Mouse (Mus musculus) cerebral cortex, adult 2 months (tissue): Measurements from ENCODE around the gene Ghdc.

ENCODE experiments used
- WGBS: fragments of 180-500 bp; shearing (Covaris S2); methylation state at CpG from one replicate; pipeline ENCODE4 v1.1.7; 2018; 5-methylcytosine and 5-hydroxymethylcytosine counted together

Ghdc gene

DNA sequence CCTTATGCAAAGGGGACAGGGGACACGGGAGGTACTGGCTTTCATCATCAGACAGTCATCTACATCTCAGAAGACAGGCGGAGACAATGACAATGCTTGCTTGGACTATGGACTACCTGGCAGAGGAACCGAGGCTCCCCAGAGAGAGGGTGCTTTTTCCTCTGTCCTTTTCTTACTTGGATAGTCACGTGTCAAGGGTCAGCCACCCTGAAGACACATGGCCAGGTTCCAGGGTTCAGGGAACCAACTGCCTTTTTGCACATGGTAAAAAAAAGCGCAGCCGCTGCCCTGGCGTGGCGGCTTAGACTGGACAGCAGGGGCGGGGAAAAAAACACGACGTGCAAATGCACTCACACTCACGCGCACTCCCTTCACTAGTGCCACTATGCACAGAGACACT, 11.8 kb upstream of the Ghdc start:
- WGBS: 91% methylated on average over 13 of the region's 13 CpGs

DNA sequence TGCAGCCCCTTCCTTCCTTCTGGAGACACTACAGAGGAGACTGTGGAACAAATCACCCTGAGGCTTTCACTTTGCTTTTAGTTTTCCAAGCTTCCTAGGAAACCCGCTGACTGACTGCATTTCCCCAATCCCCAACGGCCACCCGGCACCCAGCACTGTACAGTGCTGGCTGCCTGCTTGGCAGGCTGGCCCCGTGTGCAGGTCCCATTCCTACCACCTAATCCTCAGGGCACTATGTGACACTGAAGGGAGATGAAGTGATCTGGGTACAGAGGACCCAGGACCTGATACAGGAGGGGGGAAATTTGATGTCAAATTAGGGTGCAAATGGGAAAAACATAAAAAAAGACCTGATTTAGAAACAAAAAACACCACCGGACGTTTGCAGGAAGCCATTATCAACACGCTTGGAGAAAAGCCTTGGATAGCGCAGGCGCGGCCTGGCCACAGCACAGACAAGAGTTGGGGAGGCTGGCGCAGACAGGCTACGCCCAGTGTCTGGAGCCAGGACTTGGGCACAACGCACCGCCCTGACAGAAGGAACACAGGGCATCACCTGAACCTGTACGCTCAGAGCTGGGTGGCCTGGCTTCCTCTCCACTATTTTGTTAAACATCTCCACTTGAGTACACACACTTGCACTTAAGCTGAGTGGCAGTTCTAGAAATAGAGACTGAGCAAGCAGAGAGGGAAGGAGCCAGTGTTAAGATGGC, 11.2 kb upstream of the Ghdc start:
- 87% methylated on average over 15 of the region's 15 CpGs for WGBS

- WGBS: 87% methylated on average over 8 of the region's 8 CpGs
Observed at GRCm38 (mm10) chr11:100780247-100780646, 9.5 kb upstream of the Ghdc start.

DNA sequence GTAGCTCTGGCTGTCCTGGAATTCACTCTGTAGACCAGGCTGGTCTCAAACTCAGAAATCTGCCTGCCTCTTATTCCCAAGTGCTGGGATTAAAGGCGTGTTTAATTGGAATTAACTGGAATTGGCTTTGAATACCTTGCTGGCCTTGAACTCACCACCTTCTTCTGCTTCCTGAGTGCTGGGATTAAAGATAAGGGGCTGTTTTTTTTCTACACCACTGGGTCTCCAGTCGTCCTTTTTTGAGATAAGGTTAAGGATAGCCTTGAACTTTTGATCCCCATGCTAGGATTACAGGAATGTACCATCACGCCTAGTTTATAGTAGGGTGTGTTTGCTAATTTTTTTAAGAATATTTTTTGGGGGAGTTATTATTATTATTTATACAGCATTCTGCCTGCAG, 7.3 kb upstream of the Ghdc start:
- WGBS: 91% methylated on average over 3 of the region's 3 CpGs

- 78% methylated on average over 10 of the region's 10 CpGs for WGBS
Observed at GRCm38 (mm10) chr11:100775921-100776320, 5.2 kb upstream of the Ghdc start.

- 84% methylated on average over 4 of the region's 4 CpGs for WGBS
Observed at GRCm38 (mm10) chr11:100774261-100774660, 3.5 kb upstream of the Ghdc start.

GRCm38 (mm10) chr11:100769980-100770379, 777 bp downstream of the Ghdc start:
- 28% methylated on average over 6 of the region's 6 CpGs for WGBS

GRCm38 (mm10) chr11:100767871-100768270, 2.9 kb downstream of the Ghdc start:
- WGBS: 93% methylated on average over 5 of the region's 5 CpGs

GRCm38 (mm10) chr11:100766726-100767125, 4.0 kb downstream of the Ghdc start:
- 85% methylated on average over 9 of the region's 9 CpGs for WGBS

DNA sequence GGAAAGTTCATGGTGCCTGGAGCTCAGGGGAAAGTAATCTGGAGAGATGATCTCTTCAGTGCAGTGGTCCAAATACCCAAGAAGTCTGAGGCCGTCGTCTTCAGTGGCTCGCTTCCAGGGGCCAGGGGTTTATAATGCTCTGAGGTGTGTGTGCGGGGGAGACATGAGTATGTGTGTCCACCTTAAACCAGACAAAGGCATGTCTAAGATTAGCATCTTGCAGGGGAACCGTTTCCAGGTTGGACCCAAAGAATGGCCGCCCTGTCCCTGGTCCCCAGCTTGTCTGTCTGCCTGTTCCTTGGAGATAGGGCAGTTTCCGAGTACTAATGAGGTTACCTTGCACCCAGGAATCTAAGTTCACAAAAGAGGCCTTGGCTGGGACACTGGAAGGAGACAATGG, 7.9 kb downstream of the Ghdc start, which contains the start of gene Hcrt:
Gene Hcrt (minus strand): TSS at position 101 of the 400 bp plus-strand sequence.
- 92% methylated on average over 7 of the region's 7 CpGs for WGBS

DNA sequence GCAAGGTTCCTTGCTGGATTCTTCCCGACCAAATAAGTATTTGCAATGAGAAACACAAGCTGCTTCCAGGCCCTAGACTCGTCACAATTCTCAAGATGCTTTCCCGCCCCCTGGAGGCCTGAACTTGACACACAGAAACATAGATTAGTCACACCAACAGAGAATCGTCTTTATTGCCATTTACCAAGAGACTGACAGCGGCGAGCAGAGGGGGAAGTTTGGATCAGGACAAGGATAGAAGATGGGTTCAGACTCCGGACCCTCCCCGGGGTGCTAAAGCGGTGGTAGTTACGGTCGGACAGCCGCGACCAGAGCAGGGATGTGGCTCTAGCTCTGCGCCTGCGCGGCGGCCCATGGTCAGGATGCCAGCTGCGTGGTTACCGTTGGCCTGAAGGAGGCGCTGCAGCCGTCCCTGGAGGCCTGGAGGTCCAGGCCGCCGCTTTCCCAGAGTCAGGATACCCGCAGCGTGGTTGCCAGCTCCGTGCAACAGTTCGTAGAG, 9.2 kb downstream of the Ghdc start:
- under 1% methylated on average over 27 of the region's 27 CpGs for WGBS

- 1% methylated on average over 51 of the region's 51 CpGs for WGBS
Observed at GRCm38 (mm10) chr11:100759611-100760233, 11.0 kb downstream of the Ghdc start, which contains the start of gene Kcnh4. TSS of gene Kcnh4 (minus strand) at chr11:100759942.

GRCm38 (mm10) chr11:100758707-100759610, 11.8 kb downstream of the Ghdc start:
- WGBS: 4% methylated on average over 35 of the region's 35 CpGs

- 87% methylated on average over 12 of the region's 12 CpGs for WGBS
Observed at GRCm38 (mm10) chr11:100757566-100757965, 13.2 kb downstream of the Ghdc start.

GRCm38 (mm10) chr11:100756476-100756875, 14.3 kb downstream of the Ghdc start:
- WGBS: 73% methylated on average over 6 of the region's 6 CpGs

DNA sequence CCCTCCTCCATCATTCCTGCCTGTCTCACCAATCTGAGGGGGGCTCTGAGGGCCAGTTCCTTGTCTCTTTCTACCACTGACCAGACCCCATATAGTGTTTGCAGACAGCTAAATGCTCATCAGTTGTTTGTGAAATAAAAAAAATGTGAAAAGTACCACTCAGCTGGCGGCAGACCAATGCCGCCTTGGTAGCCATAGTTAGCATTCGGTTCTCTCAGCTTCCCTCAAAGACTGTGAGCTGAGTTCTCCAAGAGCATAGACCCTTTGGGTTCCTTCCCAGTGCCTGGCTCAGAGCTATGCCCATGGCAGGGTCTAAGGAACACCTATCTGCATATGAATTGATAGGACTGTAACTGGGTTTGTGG, 16.1 kb downstream of the Ghdc start:
- 37% methylated on average over 3 of the region's 3 CpGs for WGBS

GRCm38 (mm10) chr11:100754021-100754692, 16.6 kb downstream of the Ghdc start:
- 53% methylated on average over 12 of the region's 12 CpGs for WGBS

- WGBS: 56% methylated on average over 10 of the region's 10 CpGs
Observed at GRCm38 (mm10) chr11:100752294-100752693, 18.5 kb downstream of the Ghdc start.

- 76% methylated on average over 16 of the region's 16 CpGs for WGBS
Observed at GRCm38 (mm10) chr11:100750127-100750526, 20.6 kb downstream of the Ghdc start.

- WGBS: 41% methylated on average over 25 of the region's 25 CpGs
Observed at GRCm38 (mm10) chr11:100749469-100749868, 21.3 kb downstream of the Ghdc start.

DNA sequence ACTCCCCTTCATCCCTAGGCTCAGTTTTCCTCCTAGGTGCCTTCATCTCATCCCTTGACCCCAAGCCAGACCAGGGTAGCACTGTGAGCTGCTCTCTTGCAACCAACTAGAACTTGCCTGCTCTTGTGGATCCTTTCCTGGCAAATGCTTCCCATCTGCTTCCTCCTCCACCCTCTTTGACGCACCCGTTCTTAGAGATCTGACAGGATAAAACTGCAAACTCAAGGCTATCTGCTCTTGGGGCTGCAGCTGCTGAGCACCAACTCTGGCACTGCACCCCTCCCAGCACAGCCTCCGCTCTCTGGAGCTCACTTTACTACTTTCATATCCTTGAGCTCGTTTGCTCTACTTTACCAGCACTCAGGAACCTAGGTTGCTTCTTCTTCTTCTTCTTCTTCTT, 22.1 kb downstream of the Ghdc start:
- 38% methylated on average over 4 of the region's 4 CpGs for WGBS

DNA sequence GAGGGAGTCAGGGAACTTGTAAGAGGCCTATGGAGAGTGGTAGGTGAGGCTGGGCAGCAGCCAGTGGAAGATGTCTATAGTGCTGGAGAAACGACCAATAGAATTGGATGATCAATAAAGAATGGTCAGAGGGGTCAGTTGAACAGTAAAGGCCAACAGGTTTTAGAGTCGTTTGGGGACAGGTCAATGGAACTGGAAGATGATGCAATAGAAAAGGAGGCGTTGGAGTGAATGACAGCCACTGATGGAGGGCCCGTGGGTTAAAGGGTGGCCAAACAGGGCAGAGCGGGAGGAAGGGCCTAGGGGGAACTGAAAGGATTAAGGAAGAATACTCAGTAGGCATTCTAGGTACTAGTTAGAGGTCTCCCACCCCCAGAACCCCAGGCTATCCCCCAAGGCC, 23.6 kb downstream of the Ghdc start:
- 86% methylated on average over 5 of the region's 5 CpGs for WGBS
